17 mouse cellular contexts compared by ENCODE assay signal in the genomic region with DNA sequence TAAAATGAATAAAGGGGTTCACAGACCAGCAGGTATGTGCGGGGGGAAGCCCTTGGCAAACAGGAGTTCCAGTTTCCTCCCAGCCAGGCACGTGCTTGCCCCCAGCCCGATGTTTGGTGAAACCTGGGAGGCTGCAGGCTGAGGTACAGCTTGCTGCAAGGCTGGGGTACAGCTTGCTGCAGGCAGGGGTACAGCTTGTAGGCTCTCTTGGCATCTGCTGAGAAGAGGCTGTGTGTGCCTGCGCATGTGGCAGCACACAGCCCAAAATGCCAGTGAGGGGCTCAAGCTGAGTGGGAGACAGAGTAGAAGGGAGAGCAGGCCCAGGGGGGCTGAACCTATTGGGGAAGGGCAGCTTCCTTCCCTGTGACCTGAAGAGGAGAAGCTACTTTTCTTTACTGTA.
"Had no signal": no experiment of that assay in that cellular context is flagged by ENCODE, and none has a peak within 500 bp of the region (broad histone marks: within the 10 kb centered on the region; RNA-seq: fewer than 3 reads in every experiment).

No protein-coding gene starts in this region.

- H3K9ac ChIP-seq: lung, embryonic 15.5 days; midbrain, embryonic 13.5 days; midbrain, embryonic 15.5 days; neural tube, embryonic 12.5 days; stomach, embryonic 15.5 days had no signal

- H3K9me3 ChIP-seq: lung, embryonic 15.5 days; megakaryocyte, embryonic 14.5 days; midbrain, embryonic 13.5 days; midbrain, embryonic 15.5 days; neural tube, embryonic 12.5 days; stomach, embryonic 15.5 days had no signal

- H3K4me2 ChIP-seq: lung, embryonic 15.5 days; midbrain, embryonic 11.5 days; midbrain, embryonic 13.5 days; midbrain, embryonic 15.5 days; neural tube, embryonic 12.5 days; stomach, embryonic 15.5 days had no signal

- H3K27ac ChIP-seq: lung, embryonic 15.5 days; macrophage; midbrain, embryonic 13.5 days; midbrain, embryonic 15.5 days; neural tube, embryonic 12.5 days; stomach, embryonic 15.5 days; stomach, postnatal 0 days had no signal

- H3K4me3 ChIP-seq: lung, embryonic 15.5 days; megakaryocyte, embryonic 14.5 days; midbrain, embryonic 13.5 days; midbrain, embryonic 15.5 days; neural tube, embryonic 12.5 days; stomach, embryonic 15.5 days had no signal

- H3K36me3 ChIP-seq: lung, embryonic 15.5 days; midbrain, embryonic 15.5 days; neural tube, embryonic 12.5 days; stomach, embryonic 15.5 days had no signal

- ATAC-seq: lung, postnatal 0 days; midbrain, embryonic 13.5 days; midbrain, embryonic 15.5 days had no signal

- H3K27me3 ChIP-seq: lung, embryonic 15.5 days; midbrain, embryonic 13.5 days; midbrain, embryonic 15.5 days; neural tube, embryonic 12.5 days; stomach, embryonic 15.5 days had no signal

- DNase-seq: lung, adult 2 months; lung, postnatal 14 days; lung, postnatal 36 days; right cerebral cortex, postnatal 14 days; thymus, adult 2 months; thymus, postnatal 25 days; thymus, postnatal 4 days had no signal

- H3K4me1 ChIP-seq: lung, embryonic 15.5 days; midbrain, embryonic 13.5 days; neural tube, embryonic 12.5 days; stomach, embryonic 15.5 days had no signal
